Mouse (Mus musculus) CD4-positive, CD25-positive, alpha-beta regulatory T cell (primary cell): ENCODE measurements around the gene Pate1. TPM values are rescaled to one million over a fixed set of nuclear protein-coding genes. Genes with fewer than 3 reads are reported as not detected.

ENCODE experiments used
- polyA plus RNA-seq: library from polyadenylated mRNA; unstranded; fragments of 100-300 nt; shearing (Covaris generic); gene quantifications from one replicate; pipeline ENCODE4 v1.2.1, GENCODE M21; 2017

The Pate1 gene
- polyA plus RNA-seq, result not detected

DNA sequence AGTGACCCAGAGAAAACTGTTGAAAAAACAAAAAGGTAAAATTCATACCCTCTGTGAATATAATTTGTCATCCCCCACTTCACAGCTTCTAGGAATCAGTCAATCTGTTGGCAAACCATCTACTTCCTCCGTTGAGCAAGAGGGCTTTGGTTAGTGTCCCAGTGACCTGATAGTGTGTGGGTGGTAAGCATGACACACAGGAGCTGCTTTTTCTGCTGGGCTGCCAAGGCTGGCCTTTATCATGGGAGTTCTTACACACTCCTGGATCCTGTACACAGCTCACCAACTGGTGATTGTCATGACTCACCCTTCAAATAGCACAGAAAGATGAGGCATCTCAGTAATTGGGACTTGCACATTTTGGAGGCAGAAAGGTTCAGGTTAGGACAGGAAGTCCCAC lies at the start of gene Pate1:
Gene Pate1 (minus strand): TSS at position 378 of the 400 bp plus-strand sequence.

DNA sequence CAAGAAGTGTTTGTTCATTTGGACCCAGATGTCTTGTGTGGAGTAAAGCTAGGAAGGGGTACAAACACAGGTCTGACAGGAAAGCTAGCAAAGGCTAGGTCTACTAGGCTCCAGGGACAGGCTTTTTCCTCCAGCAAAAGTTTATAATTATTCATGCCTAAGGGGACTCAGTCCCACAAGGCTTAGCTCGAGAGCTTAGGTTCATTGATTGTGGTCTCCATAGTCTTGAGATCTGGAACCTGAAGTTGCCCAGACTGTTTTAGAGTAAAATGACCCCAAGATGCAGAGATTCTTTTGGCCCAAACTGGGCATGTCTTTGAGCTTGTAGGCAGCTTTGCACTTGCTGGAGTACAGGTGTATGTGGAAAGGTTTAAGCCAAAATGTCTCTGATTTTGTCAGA lies 39.1 kb downstream of the Pate1 start, which contains the start of gene Pate3:
Gene Pate3 (minus strand): TSS at position 101 of the 400 bp plus-strand sequence.

Other genes with a start within 250 kb of the Pate1 start
- gene Gm1113, start 169.1 kb downstream of the Pate1 start, polyA plus RNA-seq, result not detected
- gene Ddx25, start 128.9 kb downstream of the Pate1 start, polyA plus RNA-seq, result 0.04 TPM
- gene Pus3, start 128.8 kb downstream of the Pate1 start, polyA plus RNA-seq, result 34.9 TPM
- gene Pate2, start 117.1 kb downstream of the Pate1 start, polyA plus RNA-seq, result 0.31 TPM
- gene Hyls1, start 117.0 kb downstream of the Pate1 start, polyA plus RNA-seq, result 6.3 TPM
- not detected for gene Pate4, start 75.4 kb downstream of the Pate1 start, polyA plus RNA-seq
- not detected for gene Pate3, start 39.2 kb downstream of the Pate1 start, polyA plus RNA-seq
- gene Gm17677, start 53.7 kb upstream of the Pate1 start, polyA plus RNA-seq, result not detected
- gene Gm17727, start 90.7 kb upstream of the Pate1 start, polyA plus RNA-seq, result not detected
- gene Gm27235, start 102.7 kb upstream of the Pate1 start, polyA plus RNA-seq, result not detected
- not detected for gene D730048I06Rik, start 102.7 kb upstream of the Pate1 start, polyA plus RNA-seq
- gene 9230110F15Rik, start 156.8 kb upstream of the Pate1 start, polyA plus RNA-seq, result not detected
- not detected for gene 9230113P08Rik, start 221.0 kb upstream of the Pate1 start, polyA plus RNA-seq